ENCODE assay signal across 8 mouse cellular contexts in genomic region chr6:94400471-94401051, GRCm38 (mm10).
DNase-seq lines count a peak whose midpoint lies in the region; TF ChIP-seq lines count a peak whose summit lies in the region.

No protein-coding gene starts in this region.

- H3K4me3 ChIP-seq in gastrocnemius, adult 2 months, result peak overlapping the region; percentile 42

- intact Hi-C loops in gastrocnemius, adult 2 months (cut with DNase I), result loop anchor here (2.0 kb wide), 1 partner anchor 320 kb away; no protein-coding TSS in a partner anchor
- intact Hi-C loops in gastrocnemius, postnatal 36 days (cut with DNase I), result no loop called here
- intact Hi-C loops in heart, postnatal 14 days (cut with DNase I), result loop anchor here (2.0 kb wide), 1 partner anchor 318 kb away; no protein-coding TSS in a partner anchor

- H3K27ac ChIP-seq in gastrocnemius, adult 2 months, result no peak overlapping the region

- peak; percentile 71 for TF ChIP-seq CTCF in gastrocnemius, adult 2 months (IDR thresholded peaks at IDR 0.05)

- peak; percentile 23 for DNase-seq in gastrocnemius, adult 2 months
- DNase-seq in gastrocnemius, postnatal 36 days, result no peak
- DNase-seq in adrenal gland, postnatal 14 days, result peak; percentile 65
- DNase-seq in embryo, embryonic 9.5 days (ENCODE audit: extremely low spot score), result peak; percentile 52
- peak; percentile 36 to 58 for DNase-seq in heart, postnatal 14 days
- DNase-seq in kidney, postnatal 36 days, result peak; percentile 57 to 76
- DNase-seq in lung, postnatal 36 days, result peak; percentile 67
- DNase-seq in testis, postnatal 10 days (ENCODE audit: low spot score), result peak; percentile 57

Comparison
In these comparisons a context has a peak if more than half of its experiments do, and no peak if none do; other contexts are left out.
1. DNase-seq: peak in gastrocnemius, adult 2 months (single experiment), adrenal gland, postnatal 14 days (single experiment), embryo, embryonic 9.5 days (single experiment), heart, postnatal 14 days (2 of 2), kidney, postnatal 36 days (2 of 2), lung, postnatal 36 days (single experiment) and testis, postnatal 10 days (single experiment); none in gastrocnemius, postnatal 36 days (0 of 2).